Mouse (Mus musculus): ENCODE data around the gene Fhit.

The Fhit gene

DNA sequence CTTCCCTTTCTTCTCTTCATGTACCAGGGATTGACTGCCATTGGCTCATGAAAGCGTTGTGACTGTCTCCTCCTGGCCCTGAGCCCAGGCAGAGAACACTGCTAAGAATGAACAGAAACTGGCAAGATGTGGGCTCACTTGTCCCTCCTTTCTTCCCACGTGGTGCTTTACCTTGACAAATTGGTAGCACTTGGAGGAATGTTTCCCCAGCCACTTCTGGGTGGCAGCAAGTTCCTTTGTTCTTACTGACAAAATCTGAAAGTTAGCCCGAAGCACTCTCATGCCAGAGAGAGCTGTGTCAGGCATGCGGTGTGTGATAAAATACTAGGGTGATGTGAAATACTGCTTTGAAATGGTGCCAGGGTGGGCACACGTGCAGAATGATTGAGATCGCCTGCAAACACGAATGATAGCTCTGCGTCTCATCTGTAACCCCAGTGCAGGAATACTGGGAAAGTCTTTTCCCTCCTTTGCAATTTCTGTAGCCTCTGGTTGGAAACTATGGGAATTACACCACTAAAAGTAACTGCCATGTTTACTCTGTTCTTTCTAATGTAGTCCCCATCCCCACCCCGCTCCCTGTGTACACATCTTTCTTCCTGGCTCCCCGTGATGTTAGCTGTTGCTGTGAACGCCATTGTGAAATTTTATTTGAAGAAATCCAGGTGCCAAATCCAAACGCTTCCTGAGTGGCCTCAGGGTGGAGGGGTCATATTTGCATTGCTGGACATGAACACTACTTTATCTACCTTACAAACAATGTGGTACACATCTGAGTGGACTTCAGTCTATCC is 1555.1 kb downstream of the Fhit start:
- peak; percentile 19 to 37 for DNase-seq (ENCODE audit: low spot score in 2 of 2)

GRCm38 (mm10) chr14:9600271-9600670 is 1561.6 kb downstream of the Fhit start:
- DNase-seq (ENCODE audit: low spot score in 2 of 2) = no peak

- no peak for DNase-seq (ENCODE audit: low spot score in 2 of 2)
Measured at GRCm38 (mm10) chr14:9597460-9597977, 1564.3 kb downstream of the Fhit start.

- no peak for DNase-seq (ENCODE audit: low spot score in 2 of 2)
Measured at GRCm38 (mm10) chr14:9589121-9589520, 1572.7 kb downstream of the Fhit start.

- DNase-seq (ENCODE audit: low spot score in 2 of 2) = no peak
Measured at GRCm38 (mm10) chr14:9587900-9588299, 1573.9 kb downstream of the Fhit start.

- no peak for DNase-seq (ENCODE audit: low spot score in 2 of 2)
Measured at GRCm38 (mm10) chr14:9583227-9584155, 1578.3 kb downstream of the Fhit start.

DNA sequence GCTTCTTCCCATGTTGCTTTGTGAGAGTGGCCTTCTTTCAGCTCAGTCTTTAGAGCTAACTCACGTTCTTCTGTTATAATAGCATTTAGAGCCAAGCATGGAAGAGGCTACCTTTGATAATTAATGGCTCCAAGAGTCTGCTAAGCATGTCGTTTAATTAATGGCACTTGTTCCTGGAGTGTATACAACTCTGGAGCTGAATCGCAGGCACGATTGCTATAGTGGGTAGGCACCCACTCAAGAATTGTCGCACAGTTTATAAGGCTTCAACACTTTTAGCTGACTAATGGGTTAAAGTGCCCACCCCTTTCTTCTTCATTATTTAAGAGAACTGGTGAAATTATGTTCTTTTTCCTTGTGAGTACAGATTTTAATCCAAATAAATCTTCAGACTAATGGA is 1605.5 kb downstream of the Fhit start:
- DNase-seq (ENCODE audit: low spot score in 2 of 2) = no peak

DNA sequence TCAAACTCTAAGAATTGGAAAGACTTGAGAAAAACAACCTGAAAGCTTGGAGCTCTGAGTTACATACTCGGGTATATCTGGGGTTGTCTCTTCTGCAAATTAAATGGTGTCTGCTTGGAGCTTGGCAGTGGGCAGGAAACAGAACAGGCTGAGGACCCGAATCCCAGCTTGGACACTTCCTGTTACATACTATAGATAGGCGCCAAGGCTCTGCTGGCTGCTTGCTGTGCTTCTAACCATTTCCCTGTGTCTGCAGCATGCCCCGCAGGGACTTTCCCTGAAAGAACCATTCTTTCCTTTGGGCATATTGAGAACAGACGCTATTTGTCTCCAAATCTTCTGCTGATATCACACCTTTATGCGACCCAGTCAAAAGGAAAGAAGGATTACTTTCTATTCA is 1606.0 kb downstream of the Fhit start:
- DNase-seq (ENCODE audit: low spot score in 2 of 2) = no peak

DNA sequence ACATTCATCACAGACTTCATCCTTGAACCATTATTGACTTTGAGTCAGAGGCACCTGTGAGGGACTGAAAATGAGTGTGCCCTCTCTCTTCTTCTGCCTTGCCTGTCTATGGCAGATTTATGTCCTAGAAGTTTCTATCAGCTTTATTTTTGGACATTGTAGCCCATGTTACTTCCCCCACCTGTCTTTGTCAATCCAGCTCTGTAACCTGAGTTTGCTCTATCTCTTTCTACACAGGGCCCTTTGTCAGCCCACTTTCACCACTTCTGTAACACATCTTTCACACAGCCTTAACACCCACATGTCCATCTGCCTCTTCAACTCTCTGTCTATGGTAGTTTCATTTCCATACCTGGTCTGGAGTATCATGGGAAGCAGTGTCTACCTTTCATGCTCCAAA is 1609.7 kb downstream of the Fhit start:
- no peak for DNase-seq (ENCODE audit: low spot score in 2 of 2)

GRCm38 (mm10) chr14:9547952-9548351 is 1613.9 kb downstream of the Fhit start:
- no peak for DNase-seq (ENCODE audit: low spot score in 2 of 2)

- no peak for DNase-seq (ENCODE audit: low spot score in 2 of 2)
Measured at GRCm38 (mm10) chr14:9544364-9544763, 1617.5 kb downstream of the Fhit start.

DNA sequence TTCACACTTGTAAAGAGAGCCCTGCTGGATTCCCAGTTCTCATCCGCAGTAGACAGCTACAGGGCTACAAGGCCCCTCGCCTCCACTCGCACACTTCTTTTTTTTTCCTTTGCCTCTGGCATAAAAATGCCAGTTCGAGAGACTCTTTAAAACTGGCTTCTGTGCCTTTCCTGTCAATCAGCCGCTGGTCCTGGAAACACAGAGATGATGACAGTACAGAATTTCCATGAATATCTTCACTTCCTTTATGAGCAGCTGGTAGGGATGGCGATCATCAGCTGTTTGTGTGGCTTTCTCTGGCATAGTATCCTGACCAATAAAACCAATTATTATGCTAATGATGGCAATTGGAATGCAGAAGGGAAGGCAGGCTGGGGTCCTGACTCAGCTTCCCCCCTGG is 1626.3 kb downstream of the Fhit start:
- DNase-seq (ENCODE audit: low spot score in 2 of 2) = no peak

DNA sequence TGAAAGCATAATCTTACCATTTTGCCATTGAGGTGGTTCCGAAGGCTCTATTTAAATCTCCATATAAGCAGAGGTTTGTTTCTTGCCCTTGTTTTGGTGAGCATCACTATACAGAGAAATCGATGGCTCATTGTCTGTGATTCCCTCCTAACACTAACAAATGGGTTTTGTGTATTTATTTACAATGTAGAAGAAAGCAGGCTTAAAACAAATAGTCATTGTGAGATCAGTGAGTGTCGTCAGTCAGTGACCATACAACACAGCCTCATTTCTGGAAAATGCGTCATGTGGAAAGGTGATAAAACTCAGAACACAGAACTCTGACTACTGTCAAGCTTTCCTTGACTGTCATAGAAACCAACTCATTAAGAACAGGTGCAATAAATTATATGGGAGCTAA is 1632.6 kb downstream of the Fhit start:
- DNase-seq (ENCODE audit: low spot score in 2 of 2) = no peak

GRCm38 (mm10) chr14:9526136-9526535 is 1635.7 kb downstream of the Fhit start:
- DNase-seq (ENCODE audit: low spot score in 2 of 2) = no peak

- no peak for DNase-seq (ENCODE audit: low spot score in 2 of 2)
Measured at GRCm38 (mm10) chr14:9517651-9518050, 1644.2 kb downstream of the Fhit start.

- no peak for DNase-seq (ENCODE audit: low spot score in 2 of 2)
Measured at GRCm38 (mm10) chr14:9509678-9510077, 1652.2 kb downstream of the Fhit start.

Measured in frontal cortex, postnatal 10 days (tissue).